Mouse (Mus musculus): Measurements from ENCODE around the gene Pappa2.

The Pappa2 gene

DNA sequence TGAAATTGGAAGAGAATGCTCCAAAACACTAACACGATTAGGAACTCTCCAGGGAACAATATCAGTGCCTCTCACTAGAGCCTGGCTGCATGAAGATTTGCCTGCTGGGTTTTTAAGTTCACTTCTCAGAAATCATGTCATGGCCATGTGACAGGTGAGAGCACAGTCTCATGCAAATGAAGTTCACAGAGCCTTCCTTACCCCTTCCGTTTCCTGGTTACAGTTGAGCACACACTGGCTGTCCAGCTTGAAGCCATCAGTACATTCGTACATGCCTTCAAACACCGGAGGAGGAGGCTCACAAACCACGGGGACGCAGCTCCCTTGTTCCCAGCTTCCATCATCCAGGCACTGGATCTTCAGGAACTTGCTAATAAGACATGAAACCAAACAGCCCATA is 215.6 kb downstream of the Pappa2 start:
- in situ Hi-C loops (cut with MboI), result no loop called here

DNA sequence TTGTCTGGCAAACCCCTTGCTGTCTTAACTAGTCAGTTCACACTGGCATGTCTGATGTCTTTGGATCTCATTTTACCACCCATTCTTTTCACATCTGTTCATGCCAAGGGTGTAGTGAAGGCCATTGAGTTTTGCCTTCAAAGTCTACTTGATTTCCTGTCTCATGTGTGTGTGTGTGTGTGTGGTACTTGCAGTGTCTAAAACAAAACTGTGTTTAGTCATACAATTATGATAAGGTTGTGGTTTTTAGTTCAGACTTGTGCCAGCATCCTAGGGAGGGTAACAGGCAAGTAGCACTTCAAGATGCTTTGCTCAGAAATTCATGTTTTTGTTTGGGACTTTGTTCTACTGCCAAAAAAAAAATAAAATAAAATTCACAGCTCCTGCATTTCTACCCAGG is 216.1 kb downstream of the Pappa2 start:
- in situ Hi-C loops (cut with MboI), result no loop called here

DNA sequence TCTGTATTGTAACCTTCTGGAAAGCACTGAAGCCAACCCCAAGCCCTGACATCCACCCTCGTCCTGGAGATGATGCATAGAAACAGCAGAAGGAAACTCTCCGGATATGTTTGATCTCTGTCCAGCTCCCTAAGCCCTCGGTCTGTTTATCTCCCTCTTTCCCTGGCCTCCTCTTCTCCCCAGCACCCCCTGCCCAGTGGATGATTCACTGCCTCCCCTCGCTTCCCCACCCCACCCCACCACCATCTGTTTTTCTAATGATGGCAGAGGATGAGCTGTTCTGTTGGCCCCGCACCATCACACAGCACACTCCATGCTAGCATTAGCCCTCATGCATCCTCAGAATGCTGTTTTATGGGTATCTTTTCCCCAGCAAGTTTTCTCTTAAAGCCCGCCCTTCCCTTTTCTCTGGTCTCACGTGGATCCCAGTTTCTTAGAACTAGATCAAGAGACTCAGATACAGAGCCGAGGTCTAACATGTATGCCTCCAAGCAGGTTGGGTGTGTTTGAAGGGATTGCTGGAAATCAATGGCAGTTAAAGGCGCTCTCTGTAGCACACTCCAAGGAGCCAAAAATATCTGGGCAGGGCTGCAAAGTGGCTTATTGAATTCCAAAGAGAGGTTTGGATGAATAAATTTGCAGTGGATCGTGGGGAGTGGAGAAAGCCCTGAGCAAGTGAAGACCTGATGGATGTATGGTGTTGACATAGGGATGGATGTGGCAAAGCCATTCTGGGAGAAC is 231.8 kb downstream of the Pappa2 start:
- in situ Hi-C loops (cut with MboI), result no loop called here

DNA sequence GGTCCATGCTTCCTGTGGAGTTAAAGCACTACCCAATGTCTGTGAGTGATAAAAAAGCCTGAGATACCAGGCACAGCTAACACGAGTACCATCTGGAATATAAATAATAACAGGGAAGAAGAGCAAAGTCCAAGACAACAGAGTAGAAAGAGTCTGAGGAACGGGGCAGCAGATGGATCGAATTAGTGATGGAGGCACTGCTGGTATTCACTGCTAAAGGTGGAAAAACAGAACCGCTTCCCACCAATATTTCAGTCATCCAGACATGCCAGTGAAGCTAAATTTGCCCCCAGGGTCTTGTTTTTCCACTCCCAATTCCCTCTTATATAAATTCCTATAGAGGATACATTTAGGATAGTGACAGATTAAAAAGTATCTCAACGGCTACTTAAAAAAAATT is 238.8 kb downstream of the Pappa2 start:
- in situ Hi-C loops (cut with MboI), result no loop called here

DNA sequence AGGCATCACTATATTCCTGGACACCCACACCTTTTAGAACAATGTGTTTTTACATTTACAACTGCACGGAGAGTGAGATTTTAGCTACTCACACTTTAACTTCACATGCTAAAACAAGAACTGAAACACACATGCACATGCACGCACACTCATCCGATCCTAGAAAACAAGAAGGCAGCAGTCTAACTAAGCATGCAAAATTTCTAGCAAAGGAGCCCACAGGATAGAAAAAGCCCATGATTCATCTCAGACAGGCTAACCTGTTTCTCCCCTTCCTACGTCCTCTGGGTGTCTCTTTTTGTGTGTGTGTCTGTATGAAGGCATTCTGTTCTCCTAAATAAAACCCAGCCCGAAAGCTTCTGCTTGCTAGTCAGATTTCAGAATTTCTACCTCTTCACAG is 239.3 kb downstream of the Pappa2 start:
- in situ Hi-C loops (cut with MboI), result no loop called here

DNA sequence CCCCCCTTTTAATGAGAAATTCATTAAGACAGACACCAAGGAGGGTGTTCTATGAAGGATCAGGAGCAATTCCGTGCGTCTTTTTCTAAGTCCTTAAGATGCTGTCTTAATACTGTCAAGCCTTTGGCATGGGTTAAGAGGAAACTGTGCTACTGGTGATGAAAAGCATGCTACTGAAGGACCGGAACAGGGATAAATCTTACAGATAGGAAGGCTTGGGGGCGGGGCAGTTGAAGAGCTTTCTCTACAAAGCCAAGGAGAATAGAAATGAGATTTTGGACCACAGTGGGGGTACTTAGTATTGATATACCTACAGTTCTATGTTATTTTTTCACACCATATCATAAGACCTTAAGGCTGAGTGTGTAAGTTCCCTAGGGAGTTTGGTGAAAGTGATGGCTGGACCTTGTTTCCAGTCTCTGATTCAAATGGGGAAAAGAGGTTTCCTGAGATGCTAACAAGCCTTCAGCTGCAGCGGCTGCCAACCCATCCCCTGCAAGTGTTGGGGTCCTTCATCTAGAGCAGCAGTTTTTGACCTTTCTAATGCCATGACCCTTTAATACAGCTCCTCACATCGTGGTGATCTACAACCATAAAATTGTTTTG is 240.0 kb downstream of the Pappa2 start:
- in situ Hi-C loops (cut with MboI), result no loop called here

DNA sequence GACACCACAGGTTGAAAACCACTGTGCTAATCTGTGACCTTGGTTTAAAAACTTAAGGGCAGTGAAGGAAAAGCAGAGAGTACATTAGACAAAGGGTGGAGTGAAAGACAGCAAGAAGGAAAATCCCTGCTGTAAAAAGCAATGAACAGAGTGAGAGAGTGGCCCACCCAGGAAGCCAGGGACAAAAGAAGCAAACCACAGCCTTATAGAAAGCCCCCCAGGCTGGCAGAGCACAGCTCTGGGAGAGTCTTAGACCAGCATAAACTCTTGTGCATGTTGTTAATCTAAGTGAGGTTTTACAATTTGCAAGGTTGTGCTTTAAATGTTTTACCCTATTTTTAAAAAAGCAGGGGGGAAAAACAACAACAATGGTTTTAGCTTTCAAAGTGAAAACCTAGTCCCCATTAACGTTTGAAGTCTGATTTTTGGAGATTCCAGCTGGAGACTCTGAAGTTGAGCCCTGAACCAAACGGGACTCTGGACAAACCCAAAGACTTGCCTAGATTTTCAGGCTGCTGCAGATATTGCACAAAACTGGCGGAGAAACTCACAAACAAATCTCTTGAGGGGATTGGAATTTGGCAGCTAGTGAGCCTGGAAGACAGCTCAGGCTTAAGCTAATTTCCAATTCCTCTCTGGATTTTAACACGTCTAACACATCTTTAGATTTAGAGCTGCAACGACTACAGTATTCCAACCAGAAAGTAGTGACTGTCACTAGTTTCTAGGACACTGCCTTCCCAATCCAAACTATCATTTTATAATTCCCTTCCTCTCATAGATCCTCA is 241.0 kb downstream of the Pappa2 start:
- in situ Hi-C loops (cut with MboI), result no loop called here

DNA sequence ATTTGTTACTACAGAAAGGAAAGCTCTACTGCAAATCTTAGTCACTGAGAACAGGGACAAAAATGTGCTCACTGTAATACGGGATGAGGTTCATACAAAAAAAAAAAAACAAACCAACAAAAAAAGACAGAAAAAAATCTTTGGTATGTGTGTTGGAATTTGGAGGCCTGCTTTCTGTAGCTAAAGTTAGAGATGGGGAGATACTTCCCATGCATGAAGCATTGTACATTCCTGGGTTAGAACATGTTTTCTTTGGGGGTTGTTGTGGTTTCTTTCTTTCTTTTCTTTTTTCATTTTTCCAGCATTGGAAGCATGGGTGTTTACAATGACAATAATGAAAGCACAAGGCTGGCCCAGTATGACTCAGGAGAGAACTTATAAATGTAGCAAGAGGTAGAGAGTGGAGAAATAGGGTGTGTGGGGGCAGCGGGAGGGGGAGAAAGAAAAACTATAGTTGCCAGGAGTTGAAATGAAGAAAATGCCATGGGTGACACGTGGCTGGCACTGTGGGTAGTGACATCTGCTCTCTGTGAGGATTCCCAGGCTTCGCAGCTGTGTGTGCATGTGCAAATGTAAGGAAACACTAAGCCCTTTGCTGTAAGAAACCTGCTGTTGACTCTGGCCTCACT is 247.3 kb downstream of the Pappa2 start:
- in situ Hi-C loops (cut with MboI), result no loop called here

DNA sequence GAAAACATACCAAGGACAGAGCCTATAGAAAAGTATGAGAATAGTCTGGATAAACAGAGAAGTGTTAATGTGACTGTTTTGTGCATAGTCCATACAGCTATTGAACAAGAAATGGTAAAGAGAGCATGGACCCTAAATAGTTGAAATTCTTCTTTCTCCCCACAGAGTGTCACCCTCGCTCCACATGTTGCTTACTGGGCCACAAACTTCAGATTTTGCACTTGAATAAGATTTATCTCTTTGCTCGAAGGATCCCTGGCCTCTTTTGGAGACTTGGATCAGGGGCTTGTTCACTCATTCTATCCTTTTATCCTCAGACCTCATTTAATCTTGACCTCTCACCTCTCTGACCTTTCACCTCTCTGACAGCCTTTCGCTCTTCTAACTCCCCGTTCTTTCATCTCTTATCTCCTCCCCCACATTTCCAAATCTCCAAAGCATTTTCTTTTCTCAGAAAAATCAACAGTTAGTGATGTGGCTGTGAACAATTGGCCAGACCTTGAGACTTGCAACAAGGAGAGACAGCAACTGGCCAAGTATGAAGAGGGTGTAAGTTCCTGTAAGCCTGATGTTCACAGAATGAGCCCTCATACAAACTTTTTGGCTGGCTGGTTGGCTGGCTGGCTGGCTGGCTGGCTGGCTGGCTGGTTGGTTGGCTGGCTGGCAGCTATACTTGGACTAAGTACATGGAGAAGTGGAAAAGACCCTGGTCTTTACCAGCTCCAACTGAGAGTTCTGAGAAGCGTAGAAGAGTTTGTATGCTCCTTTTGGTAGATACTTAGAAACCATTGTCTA is 266.8 kb downstream of the Pappa2 start:
- in situ Hi-C loops (cut with MboI), result no loop called here

DNA sequence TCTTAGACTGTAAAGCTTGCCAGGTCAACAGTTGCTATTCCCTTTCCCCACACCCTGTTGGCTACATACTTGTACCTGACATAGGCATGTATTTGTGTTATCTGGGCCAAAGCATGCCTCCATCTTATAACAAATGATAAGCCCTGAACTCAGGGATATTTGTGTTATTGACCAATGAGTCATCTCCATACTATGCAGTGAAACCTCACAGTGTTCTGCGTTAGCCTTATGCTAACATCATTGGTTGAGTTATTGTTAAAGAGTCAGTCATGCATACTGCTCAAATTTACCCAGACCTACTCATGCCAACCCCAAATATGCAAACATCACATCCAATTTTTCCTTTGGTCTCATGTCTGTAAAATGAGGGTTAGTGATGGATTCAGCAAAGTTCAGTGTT is 279.0 kb downstream of the Pappa2 start:
- in situ Hi-C loops (cut with MboI), result no loop called here

DNA sequence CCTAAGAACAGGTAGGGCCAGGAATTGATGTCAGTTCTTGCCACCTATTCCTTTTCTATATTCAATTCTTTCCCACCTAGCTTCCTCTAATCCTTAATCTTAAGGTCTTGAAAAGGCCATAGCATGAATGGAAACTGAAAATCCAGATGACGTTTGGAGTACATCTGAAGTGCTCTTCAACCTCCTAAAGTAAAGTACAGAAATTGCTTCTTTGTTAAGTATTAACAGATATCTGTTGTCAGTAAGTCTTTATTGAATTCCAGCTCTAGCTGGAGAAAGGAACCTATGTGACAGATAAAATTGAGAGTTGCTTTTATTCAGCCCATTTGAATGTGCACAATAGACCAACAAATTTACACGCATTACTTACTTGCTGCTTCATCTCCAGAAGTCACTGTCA is 280.1 kb downstream of the Pappa2 start:
- in situ Hi-C loops (cut with MboI), result no loop called here

DNA sequence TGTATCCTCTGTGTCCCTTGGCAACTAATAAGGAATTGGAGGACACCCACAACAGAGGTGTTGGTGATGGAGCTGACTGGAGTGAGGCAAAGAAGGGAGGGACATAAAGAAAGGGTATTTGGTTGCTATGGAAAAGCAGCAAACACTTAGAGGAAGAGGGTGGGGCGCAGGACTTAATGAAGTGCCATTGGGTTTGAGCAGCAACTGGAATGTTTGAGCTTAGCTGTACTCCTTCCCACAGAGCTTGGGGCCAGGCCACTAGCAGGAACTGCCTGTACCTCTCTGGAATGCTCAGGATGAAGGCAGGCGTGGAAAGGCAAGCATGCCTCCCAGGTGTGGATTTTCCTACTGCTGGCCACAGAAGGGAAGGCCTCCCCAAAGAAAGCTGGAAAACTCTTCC is 281.0 kb downstream of the Pappa2 start:
- in situ Hi-C loops (cut with MboI), result no loop called here

DNA sequence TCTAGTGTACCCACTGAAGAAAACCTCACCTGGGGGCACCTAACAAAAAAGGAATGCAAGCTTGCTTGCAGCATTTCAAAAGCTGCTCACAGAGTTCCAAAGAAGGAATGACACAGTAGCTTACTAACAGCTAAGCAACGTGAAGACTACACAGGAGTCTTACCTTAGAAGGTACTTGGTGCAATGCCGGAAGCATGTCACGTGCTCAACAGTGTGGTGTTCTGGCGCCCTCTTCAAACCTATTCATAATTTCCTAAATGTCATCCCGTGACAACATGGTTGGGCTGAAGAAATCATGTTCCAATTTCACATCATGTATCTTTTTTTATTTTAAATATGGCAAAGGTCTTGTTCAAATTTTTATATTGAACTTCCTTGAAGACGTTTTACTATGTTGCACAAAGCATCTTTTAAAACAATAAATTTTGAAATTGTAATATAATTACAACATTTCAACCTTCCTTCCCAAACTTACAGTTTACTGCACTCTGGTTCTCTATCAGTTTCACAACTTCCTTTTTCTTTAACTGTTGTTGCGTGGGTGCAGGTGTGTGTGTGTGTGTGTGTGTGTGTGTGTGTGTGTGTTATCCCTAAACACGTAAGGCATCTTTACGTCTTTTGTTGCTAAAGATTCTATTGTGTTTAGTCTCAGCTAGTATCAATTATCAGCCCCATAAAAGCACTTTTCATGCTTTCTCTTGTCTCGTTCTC is 282.3 kb downstream of the Pappa2 start:
- in situ Hi-C loops (cut with MboI), result no loop called here

DNA sequence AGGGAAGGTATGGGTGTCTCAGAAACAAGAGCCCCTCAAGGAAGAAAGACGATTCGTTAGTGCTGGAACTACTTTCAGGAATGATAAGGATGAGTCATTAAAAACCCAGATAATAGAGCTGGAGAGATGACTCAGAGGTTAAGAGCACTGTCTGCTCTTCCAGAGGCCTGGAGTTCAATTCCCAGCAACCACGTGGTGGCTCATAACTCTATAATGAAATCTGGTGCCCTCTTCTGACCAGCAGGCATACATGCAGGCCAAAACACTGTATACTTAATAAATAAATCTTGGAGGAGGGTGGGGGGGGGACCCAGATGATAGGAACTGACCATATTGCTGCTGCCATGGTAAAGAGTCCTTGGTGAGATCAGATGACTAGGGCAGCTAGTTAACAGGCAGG is 282.9 kb downstream of the Pappa2 start:
- in situ Hi-C loops (cut with MboI), result no loop called here

DNA sequence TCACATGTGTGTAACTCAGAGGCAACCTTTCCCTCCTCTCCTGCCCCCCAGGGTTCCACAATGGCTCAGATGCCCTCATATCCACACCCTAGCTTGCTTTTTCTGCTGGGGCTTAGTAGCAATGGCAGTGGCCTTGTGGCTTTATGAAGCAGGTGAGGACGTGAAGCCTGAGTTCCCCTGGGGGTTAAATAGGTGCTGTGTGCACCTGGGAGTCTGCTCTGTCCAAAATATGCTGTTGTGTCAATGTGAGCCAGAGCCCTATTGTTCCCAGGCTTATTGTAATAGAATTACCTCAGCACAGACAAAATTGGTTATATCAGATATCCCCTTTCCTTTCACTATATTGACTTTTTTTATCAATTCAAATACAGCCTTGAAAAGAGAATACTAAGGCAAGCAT is 292.6 kb downstream of the Pappa2 start:
- in situ Hi-C loops (cut with MboI), result no loop called here

DNA sequence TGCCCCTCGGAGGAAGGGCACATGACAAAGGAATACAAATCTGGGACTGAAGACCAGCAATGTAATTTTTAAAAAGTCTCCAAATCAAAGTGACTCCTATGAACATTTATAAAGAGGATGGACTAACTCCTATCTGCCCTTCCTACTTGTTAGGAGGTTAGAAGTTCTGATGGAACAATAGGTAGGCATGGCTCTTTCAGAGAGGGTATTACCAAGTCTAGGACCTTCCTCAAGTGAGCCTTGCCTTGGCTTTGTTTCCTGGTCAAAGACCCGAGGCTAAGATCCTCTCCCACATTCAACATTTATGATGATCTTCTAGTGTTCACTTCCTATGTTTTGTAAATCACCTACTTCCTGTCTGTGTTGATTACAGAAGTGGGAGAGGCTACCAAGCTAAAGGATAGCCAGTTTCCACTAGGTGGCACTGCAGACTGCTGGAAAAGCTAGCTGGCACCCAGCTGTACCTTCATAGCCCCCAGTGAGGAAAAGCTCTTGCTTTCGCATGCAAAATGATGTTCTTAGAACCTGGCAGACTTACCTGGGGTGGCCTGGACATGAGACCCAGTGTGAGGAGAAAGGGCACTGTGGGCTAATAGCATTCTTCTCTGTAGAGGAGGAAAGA is 310.2 kb downstream of the Pappa2 start:
- in situ Hi-C loops (cut with MboI), result no loop called here

DNA sequence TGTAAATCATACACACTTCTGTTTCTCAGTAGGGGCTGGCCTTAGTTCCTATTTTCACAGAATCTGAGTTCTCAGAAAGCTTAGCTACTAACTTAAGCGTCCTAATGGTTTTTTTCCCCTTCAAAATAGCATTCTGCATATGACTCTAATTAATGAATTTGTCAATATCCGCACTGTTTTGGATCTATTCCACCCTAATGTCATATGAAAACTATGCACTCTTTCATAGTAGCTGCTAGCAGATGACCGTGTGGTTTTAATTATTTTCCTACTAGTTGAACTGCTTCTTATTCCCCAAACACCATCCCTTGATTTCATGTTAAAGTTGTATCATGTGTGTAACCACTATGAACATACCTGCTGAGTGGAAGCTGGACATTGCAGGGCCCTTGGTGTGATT is 314.3 kb downstream of the Pappa2 start:
- in situ Hi-C loops (cut with MboI), result no loop called here

Data from mature B cell (primary cell).